Mouse (Mus musculus) ovary, postnatal 36 days (tissue): ENCODE measurements around the gene Zc3hav1.
"Not testable (repeated sequence)": the region's sequence is repeated elsewhere in the genome, so short reads cannot be mapped to it uniquely, and the experiment has no call there.

Source experiments
- DNase-seq: peaks from one replicate; pipeline ENCODE4 v3.0.0; 2022; ENCODE audit warnings: low spot score, mixed read lengths

Zc3hav1 gene

DNA sequence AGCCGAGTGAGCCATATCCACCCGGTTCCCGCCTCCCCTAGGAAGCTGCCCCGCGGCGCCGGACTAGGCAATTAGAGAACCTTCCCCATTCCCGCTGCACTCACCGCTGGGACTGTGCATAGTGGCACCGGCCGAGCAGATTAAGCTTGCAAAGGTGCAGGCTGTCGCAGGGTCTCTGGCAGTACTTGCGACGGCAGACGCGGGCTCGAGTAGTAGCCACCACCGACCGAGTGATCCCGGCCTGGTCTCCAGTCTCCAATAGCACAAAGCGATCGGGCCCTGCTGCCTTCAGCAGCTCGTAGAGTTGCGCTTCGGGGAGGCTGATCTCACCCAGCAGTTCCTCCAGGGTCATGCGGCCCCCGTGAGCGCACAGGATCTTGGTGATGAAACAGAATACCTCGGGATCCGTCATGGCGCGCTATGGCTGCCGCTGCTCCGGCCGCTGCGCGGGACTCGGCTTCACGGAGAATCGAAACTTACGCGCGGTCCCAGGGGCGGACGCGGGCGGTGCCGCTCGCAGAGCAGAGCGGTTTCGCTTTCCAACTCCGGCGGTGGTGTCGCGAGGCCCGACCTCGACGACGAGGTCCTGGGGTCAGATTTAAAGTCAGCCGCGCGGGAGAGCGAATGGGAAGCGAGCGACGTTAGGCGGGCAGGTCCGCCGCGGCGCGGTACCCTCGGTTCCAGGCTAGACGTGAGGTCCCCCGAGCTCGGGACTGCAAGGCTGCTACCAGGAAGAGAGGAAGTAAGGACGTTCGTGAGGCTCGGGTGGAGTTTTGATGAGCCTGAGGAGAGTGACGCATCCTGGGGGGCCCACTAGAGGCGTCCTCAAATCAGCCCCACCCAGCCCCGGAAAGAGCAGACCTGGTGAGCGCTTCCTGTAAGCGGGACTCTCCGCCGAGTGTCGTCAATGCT is at the start of gene Zc3hav1:
Gene Zc3hav1, minus strand, starts transcription at position 793 of the 912 bp plus-strand sequence.
- DNase-seq, result peak; percentile 82

DNA sequence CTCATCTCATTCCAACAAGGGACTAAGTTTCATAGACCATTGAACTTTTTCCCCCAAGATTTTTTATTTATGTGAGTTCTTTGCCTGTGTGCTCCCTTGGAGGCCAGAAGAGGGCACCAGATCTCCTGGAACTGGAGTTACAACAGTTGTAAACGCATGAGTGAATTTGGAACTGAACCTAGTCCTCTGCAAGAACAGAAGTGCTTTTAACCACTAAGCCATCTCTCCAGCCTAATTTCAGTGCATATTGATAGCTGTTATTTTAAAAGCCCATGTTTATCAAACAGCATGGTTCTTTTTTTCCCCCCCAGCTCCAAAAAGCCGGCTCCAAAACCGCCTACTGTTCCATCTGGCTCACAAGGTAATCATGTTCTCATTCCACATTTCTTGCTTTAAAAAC is 35.3 kb upstream of the Zc3hav1 start:
- no peak for DNase-seq

DNA sequence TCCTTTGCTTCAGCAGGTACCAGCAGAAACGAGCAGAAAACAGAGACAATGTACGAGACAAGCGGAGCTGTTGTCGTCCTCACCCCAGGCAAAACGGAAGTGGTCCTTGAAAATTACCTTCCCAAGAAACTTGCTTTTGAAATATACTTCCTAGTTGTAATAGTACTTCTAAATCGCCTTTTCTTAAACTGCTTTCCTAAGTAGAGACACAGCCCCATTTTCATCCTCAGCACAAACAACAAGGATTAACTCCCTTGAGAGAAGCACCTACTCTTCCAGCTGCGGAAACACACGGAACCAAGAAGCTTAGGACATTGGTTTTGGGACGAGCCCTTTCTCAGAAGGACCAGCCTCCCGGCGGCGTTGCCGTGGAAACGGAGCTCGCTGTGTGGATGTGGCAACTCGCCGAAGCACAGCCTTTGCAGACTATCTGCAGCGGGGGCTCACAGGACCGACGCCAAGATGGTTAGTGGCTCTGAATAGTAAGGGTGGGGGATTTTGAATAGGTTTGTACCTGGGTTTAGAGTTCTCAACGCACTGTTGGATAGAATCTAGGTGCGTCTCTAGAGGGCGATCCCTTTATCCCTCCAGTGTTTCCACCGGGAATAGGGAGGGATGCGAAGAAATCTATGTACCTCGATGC is 26.8 kb upstream of the Zc3hav1 start, which contains the start of gene Ttc26:
Gene Ttc26, plus strand, starts transcription at position 341 of the 643 bp plus-strand sequence.
- DNase-seq, result peak; percentile 80

DNA sequence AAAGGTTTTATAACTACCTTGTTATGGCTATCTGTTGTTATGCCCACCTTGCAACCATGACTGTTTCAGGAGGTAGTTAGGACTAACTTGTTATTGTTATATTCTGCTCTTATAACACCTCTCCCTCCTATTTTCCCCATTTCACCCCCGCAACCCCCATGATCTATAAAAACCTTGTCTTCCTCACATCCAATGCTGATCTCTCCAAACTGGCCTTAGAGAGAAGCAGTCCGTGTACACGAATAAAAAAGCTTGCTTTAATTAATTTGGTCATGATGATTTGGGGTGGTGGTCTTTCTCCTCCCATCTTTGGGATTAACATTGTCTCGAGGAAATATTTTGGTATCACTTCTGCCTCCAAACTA is 26.3 kb upstream of the Zc3hav1 start:
- no peak for DNase-seq

DNA sequence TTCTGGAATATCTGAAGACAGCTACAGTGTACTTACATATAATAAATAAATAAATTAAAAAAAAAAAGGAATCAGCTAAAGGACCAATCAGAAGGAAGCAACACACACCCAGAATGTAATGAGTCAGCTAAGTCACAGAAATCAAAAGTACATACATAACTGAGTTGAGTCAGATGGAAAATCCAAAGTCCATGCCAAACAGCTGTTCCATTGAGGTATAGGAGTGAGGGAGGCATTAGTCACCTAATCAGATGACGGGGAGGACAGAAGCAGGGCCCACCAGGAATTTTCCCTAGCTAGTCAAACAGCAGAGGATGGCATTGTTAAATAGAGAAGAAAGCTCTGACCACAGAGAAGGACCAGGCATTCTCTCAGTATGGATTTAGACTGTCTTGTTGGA is 19.9 kb upstream of the Zc3hav1 start:
- no peak for DNase-seq

DNA sequence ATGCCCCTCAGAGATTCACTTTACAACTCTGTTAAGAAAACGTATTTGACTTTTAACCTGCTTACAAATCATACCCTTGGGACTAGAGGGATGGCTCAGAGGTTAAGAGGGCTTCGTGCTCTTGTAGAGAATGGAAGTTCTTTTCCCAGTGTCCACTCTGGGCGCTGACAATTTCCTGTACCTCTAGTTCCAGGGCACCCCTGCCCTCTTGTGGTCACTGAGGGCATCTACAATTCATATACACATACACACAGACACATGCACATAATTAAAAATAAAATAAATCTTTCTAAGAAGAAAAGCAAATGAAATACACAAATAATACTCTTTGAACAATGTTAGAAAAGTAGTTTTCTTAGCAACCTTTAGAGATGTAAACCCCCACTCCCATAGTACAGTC is 15.5 kb upstream of the Zc3hav1 start:
- no peak for DNase-seq

DNA sequence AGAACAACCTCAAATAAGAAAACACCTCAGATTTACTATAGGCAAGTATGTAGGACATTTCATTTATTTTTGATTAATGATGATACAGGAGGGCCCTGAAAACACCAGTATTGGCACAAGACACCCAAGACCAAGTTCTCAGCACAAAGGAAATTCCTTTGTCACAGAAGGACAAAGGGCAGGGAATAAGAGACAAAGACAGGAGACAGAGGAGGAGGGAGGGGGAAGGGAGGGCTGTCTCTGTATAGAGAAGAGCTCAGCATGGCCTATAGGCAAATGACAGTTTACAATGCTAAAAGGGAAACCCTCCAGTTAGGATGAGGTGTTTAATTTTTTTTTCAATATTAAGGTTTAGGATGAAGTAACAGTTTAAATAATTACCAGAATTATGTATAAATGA is 9.7 kb upstream of the Zc3hav1 start:
- no peak for DNase-seq

DNA sequence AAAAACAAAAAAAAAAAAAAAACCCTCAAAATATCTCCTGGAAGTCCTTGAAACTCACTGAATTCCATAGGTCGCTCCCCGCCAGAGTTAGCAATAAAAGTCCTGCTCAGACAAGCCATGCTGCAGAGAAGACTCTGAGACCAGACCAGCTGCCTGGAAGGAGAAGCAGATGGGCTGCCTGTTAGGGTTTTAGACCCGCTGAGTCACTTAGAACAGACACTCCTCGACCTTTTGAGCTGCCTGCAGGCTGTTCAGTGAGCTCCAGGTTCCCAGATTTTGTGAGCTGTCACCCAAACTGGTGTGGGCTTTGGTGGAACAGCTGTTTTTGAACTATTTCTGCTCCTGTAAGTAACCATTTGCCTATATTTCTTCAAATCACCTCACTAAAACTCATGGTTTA is 9.0 kb upstream of the Zc3hav1 start:
- no peak for DNase-seq

DNA sequence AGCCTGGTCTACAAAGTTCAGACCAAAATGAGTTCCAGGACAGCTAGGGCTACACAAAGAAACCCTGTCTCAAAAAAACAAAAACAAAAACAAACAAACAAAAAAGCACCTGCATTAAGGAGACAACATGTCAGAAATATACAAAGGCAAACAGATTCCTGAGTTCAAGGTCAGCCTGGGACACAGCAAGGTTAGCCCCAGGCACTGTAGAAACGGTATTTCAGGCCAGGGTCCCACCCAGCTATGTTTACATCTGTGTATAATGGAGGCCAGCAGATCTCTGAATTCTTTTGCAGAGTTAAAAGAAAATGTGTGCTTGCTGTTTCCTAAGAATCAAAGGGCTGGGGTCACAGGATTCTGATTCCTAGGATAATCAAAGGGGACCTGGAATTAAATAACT is 7.5 kb upstream of the Zc3hav1 start:
- no peak for DNase-seq

DNA sequence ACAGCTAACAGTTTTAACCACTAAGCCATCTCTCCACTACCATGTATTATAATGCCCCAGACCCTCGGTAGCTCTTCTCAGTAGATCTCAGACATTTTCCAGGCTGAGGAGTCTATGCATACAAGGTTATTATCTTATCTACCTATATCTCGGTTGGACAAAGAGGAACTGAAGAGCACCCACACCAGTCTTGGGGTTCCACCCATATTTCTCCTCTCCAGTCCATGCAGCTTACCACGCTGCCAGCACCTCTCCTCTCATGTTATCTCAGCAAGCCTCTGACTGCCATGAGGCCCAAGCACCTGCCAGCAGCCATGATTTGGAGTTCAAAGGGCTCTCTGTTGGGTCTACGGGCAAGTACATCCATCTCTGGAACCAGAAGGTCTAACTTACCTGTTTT is 6.7 kb upstream of the Zc3hav1 start:
- no peak for DNase-seq

DNA sequence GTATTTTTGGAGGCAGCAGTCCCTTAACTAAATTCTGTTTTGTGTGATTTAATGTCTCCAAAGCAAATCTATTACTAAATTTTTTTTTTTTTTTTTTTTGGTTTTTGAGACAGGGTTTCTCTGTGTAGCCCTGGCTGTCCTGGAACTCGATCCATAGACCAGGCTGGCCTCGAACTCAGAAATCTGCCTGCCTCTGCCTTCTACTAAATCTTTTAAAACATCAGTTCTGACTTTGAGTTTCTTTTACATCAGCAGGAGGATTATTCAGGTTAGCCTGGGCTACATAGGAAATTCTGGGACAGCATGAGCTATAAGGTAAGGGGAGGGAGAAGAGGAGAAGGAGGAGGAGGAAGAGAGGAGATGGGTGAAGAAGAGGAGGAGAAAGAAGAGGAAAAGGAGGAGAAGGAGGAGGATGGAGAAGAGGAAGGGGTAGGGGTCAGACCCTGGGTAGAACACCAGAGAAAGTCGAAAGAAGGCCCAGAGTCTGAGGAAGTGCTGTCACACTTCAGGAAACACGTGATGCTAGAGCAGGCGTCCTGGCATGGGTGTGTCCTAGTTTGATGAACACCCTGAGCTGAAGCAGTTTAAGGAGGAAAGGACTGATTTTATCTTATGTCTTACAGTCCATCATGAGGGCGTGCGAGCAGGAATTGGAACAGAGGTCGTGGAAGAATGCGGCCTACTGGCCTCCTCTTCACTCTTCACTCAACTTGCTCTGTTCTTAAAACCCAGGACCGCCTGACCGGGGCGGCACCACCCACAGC is 5.5 kb upstream of the Zc3hav1 start:
- no peak for DNase-seq

DNA sequence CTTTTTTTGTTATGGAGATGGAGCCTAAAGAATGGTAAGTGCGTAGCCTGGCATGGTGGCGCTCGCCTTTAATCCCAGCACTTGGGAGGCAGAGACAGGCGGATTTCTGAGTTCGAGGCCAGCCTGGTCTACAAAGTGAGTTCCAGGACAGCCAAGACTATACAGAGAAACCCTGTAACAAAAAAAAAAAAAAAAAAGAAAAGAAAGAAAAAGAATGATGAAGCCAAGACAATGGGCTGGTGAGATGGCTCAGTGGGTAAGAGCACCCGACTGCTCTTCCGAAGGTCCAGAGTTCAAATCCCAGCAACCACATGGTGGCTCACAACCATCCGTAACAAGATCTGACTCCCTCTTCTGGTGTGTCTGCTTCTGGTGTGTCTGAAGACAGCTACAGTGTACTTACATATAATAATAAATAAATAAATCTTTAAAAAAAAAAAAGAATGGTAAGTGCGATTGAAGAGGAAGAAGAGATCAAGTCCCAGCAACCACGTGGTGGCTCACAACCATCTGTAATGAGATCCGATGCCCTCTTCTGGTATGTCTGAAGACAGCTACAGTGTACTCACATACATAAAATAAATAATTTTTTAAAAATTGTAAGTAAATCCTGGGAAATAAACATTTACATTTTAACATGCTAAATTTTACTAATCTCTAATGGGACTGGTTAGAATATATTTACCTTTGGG is 4.8 kb upstream of the Zc3hav1 start:
- not testable (repeated sequence) for DNase-seq

DNA sequence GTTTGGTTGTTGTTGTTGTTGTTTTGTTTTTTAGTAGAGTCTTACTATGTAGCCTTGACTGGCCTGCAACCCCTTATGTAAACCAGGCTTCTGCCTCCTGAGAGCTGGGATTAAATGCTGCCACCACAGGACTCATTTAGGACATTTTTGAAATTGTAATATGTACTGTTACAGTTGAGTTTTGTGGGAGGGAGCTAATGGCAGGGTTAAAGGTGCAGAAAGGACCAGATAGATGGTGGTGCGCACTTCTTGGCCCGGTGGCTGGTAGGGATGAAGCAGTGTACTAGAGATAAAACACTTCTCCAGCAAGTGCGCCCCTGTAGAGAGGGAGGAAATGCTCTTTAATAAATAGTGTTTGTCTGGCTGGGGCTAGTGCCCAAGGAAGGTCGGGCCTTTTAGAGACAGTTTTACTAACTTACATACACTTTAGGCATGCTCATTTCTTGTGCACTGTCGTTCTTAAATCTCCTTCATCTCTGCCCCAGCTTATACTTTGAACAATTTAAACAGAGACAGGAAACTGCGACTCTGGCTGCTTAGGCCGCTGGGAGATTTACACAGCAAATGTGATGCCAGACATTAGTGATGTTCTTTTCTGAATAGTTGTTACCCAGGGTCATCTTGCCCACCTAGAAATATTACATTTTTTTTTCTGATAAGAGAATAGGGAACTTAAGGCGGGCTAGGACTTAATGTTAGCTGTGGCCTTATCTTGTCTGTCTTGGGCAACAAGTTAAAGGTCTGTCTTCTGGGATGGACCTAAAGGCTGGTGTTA is 4.0 kb upstream of the Zc3hav1 start:
- no peak for DNase-seq

DNA sequence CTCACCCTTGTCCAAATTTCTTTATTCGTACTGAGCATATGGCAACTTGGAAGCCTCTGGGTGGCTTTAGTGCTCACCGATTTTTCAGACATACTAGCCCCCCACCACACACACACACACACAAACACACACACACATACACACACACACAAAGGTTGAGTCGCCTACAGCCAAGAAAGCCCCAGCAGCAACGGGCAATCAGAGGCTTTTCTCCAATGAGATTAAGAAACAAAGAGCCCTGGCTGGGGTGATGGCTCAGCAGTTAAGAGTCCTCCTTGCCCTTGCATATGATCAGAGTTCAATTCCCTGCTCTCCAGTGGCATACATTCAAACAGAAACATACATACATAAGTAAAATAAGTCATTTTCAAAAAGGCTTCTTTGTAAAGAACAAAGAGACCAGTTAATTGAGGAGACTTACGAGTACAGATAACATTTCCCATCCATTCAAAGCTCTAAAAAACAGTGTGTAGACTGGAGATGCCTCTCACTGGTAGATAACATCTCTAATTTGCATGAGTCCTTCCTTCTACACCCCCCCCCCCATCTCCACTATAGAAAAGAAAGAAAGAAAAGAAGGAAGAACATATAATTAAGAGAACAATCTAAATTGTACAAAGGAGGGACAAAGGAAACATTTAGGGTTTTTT is 3.3 kb upstream of the Zc3hav1 start:
- no peak for DNase-seq

DNA sequence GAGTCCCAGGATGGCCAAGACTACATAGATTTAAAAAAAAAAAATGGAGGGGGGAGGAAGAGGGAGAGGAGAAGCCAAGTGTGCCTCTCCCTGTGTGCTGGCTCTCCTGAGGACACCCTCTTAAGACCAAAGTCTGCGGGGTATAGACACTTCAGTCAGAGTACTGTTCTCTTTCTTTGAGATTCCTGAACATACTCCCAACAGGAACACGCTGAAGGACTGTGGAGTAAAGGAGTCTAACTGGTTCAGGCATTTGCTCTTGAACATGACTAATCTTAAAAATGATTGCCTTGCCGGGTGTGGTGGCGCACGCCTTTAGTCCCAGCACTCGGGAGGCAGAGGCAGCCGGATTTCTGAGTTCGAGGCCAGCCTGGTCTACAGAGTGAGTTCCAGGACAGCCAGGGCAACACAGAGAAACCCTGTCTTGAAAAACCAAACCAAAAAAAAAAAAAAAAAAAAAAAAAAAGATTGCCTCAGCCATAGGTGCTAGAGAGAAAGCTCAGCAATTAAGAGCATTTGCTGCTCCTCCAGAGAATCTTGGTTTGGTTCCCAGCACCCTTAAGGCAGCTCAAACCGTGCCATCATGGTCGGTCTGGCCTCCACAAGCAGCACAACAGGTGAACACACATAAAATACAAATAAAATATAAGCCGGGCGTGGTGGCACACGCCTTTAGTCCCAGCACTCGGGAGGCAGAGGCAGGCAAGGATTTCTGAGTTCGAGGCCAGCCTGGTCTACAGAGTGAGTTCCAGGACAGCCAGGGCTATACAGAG is 2.4 kb upstream of the Zc3hav1 start:
- DNase-seq, result not testable (repeated sequence)

DNA sequence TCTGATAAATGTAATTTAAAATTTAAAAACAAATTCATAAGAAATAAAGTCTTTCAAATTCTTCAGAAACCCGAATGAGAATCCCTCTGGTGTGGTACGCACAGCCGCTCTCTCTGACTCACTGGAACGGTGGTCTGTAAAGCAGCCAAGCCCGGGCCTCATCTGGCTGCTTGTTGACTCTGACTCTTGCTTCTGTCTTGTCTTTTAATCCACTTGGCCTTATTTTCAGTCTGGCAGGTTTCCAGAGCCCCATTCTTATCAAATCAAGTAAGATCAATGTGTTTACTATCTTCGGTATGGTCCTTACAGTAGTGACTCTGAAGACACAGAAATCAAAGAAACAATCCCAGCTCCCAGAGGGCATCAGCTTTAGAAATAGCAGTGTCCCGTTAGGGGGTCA is 1.5 kb upstream of the Zc3hav1 start:
- no peak for DNase-seq

DNA sequence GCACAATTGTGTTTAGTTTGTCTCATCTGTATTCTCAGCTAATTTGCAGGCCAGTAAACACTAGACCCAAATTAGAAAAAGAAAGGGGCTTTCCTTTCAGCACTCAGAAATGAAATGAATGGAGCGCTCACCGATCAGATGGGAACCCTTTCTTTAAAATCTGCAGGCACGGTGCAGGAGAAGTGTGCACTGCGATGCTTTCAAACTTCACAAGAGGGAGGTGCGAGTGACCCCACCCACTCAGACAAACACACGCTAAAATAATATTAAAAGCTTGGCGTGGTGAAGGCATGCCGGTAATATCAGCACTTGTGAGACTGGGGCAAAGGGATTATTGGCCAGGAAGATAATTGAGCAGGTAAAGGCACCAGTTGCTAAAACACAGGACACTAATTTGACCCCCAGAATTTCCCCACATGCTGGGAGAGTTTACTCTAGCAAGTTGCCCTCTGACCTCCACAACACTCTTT is 986 bp upstream of the Zc3hav1 start:
- DNase-seq, result no peak

DNA sequence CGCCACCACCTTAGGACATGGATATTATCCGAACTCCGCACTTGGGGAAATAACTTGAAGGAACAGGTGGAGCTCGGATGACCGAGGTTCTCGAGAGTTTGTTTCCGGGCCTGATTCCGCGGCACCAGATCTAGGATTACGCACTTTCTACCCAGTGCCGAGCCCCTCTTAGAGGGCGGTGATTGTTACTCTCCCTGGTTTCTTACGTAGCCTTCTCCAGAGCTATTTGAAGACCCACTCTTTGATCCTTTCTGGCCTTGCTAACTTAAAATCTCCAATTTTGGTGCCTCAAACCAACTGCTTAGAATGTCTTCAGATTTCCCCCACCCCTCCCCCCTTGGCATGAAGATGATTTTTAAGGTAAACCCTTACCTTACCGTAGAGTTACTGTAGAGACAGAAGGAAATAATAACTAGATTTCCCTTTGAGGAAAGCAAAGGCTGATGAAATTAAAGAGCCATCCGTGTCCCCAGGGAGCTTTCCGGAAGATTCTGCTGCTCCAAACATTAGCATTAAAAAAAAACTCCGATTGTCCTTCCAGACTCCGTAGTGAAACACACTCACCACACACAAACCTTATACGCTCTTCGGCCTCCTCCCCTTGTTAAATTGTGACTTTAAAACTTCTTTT is 435 bp upstream of the Zc3hav1 start:
- DNase-seq, result no peak

DNA sequence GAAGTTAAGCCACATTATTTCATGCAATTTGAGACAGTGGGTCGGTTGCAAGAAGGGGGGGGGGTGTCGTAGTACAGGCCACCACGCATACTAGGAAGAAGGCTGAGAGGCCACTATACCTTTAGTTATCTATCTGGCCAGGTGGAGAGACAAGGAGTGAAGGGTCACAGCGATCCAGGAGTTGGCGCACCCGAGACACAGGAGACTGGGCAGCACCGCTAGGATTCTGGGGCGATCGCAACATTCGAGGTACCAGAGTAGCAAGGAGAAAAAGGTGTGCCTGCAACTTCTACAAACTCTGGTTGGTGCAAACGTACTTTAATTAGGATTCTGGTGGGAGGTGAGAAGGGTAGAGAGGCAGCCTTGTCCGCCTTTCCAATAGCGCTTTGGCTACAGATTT is 1.2 kb downstream of the Zc3hav1 start:
- no peak for DNase-seq
